Mouse (Mus musculus) hindbrain, embryonic 11.5 days (tissue): ENCODE results near the gene Cfap161. TPM values are rescaled to one million over a fixed set of nuclear protein-coding genes. Genes with fewer than 3 reads are reported as not detected.

Experiments
- ATAC-seq: fragments of 200-750 bp; cut with Nextera tagmentation; 2 replicates; pipeline ENCODE4 v1.8.0; 2017; ENCODE audit warnings: mild to moderate bottlenecking, moderate TSS enrichment, moderate library complexity; ENCODE audit not compliant: low FRiP score
- DNase-seq: peaks from one replicate; pipeline ENCODE4 v3.0.0-alpha.2; 2015; ENCODE audit warnings: low spot score
- H3K27ac ChIP-seq: fragments of 300-500 bp; sonication (generic); 2 replicates; pipeline ENCODE4 v1.5.1; 2014; ENCODE audit warnings: mild to moderate bottlenecking, low read depth, low read length
- H3K27me3 ChIP-seq: fragments of 300-500 bp; sonication (generic); 2 replicates; pipeline ENCODE4 v1.6.1; 2014; ENCODE audit warnings: mild to moderate bottlenecking, low read length, moderate library complexity, mixed read lengths; ENCODE audit not compliant: control insufficient read depth, insufficient read depth
- H3K36me3 ChIP-seq: fragments of 300-500 bp; sonication (generic); 2 replicates; pipeline ENCODE4 v1.6.1; 2014; ENCODE audit warnings: mild to moderate bottlenecking, low read length, moderate library complexity, mixed read lengths; ENCODE audit not compliant: control insufficient read depth, insufficient read depth
- H3K4me1 ChIP-seq: fragments of 300-500 bp; sonication (generic); replicated peaks from 2 replicates; pipeline ENCODE4 v1.6.1; 2014; ENCODE audit warnings: low read length, mixed read lengths; ENCODE audit not compliant: control insufficient read depth, insufficient read depth
- H3K4me2 ChIP-seq: fragments of 300-500 bp; sonication (generic); replicated peaks from 2 replicates; pipeline ENCODE4 v1.6.1; 2014; ENCODE audit warnings: mild to moderate bottlenecking, low read depth, low read length
- H3K4me3 ChIP-seq: fragments of 300-500 bp; sonication (generic); 2 replicates; pipeline ENCODE4 v1.5.1; 2014; ENCODE audit warnings: low read depth, low read length
- H3K9ac ChIP-seq: fragments of 300-500 bp; sonication (generic); 2 replicates; pipeline ENCODE4 v1.6.1; 2014; ENCODE audit warnings: low read depth, low read length
- H3K9me3 ChIP-seq: fragments of 300-500 bp; sonication (generic); 2 replicates; pipeline ENCODE4 v1.6.1; 2016; ENCODE audit warnings: low read length; ENCODE audit not compliant: control insufficient read depth
- WGBS: fragments of 180-500 bp; shearing (Covaris S2); extraction: QIAGEN DNeasy Blood & Tissue Kit; methylation state at CpG from one replicate; pipeline ENCODE4 v1.1.7; 2014; 5-methylcytosine and 5-hydroxymethylcytosine counted together
- polyA plus RNA-seq: library from polyadenylated mRNA; unstranded; fragments of >200 nt; fragmentation: Nextera tagmentation; extraction: Ambion mirVana; gene quantifications from 2 replicates; pipeline ENCODE4 v1.2.1, GENCODE M21; 2014

The Cfap161 gene
- polyA plus RNA-seq: 0.99 and 1.5 TPM in 2 replicates

GRCm38 (mm10) chr7:83794705-83795104 lies at the start of gene Cfap161:
TSS of gene Cfap161 (minus strand) at chr7:83794880.
- ATAC-seq (peak; percentile 97), DNase-seq (peak; percentile 92)
- no peak within 1 kb of the TSS for H3K4me3 ChIP-seq
- no peaks in the 10 kb centered on the region for H3K4me1 ChIP-seq
- H3K9me3 ChIP-seq: no peaks in the 10 kb centered on the region
- no peak within 1 kb of the TSS for H3K27ac ChIP-seq
- H3K9ac ChIP-seq: no peak within 1 kb of the TSS
- 7% methylated on average over 14 of the region's 14 CpGs for WGBS
- H3K36me3 ChIP-seq: no peaks in the 10 kb centered on the region
- H3K4me2 ChIP-seq: no peak within 1 kb of the TSS; the same call in 1 of the 2 replicates
- no peaks in the 10 kb centered on the region for H3K27me3 ChIP-seq

- H3K4me3 ChIP-seq: no peak overlapping the region
- H3K36me3 ChIP-seq: no peaks in the 10 kb centered on the region
- DNase-seq (no peak), ATAC-seq (no peak)
- no peak overlapping the region for H3K4me2 ChIP-seq
- H3K27me3 ChIP-seq: no peaks in the 10 kb centered on the region
- WGBS: 61% methylated on average over 6 of the region's 6 CpGs
- H3K4me1 ChIP-seq: no peaks in the 10 kb centered on the region
- no peak overlapping the region for H3K9ac ChIP-seq
- H3K9me3 ChIP-seq: no peaks in the 10 kb centered on the region
- no peak overlapping the region for H3K27ac ChIP-seq
Observed at GRCm38 (mm10) chr7:83842486-83843259, 48.0 kb upstream of the Cfap161 start.

- no peak overlapping the region for H3K4me2 ChIP-seq
- no peak overlapping the region for H3K9ac ChIP-seq
- no peak for DNase-seq
Observed at GRCm38 (mm10) chr7:83840076-83840475, 45.4 kb upstream of the Cfap161 start.

GRCm38 (mm10) chr7:83838525-83839224 lies 44.0 kb upstream of the Cfap161 start:
- DNase-seq (no peak), ATAC-seq (no peak)
- Histone ChIP-seq H3K9me3 (no peaks in the 10 kb centered on the region), H3K27ac (no peak overlapping the region), H3K4me3 (no peak overlapping the region), H3K9ac (no peak overlapping the region), H3K36me3 (no peaks in the 10 kb centered on the region), H3K4me2 (no peak overlapping the region), H3K4me1 (no peaks in the 10 kb centered on the region), H3K27me3 (no peaks in the 10 kb centered on the region)
- WGBS: 89% methylated on average over 5 of the region's 5 CpGs

More at GRCm38 (mm10) chr7:83840076-83840475, 45.4 kb upstream of the Cfap161 start:
- no peak for ATAC-seq
- H3K27ac ChIP-seq: no peak overlapping the region
- no peaks in the 10 kb centered on the region for H3K9me3 ChIP-seq
- H3K4me3 ChIP-seq: no peak overlapping the region
- no peaks in the 10 kb centered on the region for H3K4me1 ChIP-seq
- no peaks in the 10 kb centered on the region for H3K36me3 ChIP-seq
- H3K27me3 ChIP-seq: no peaks in the 10 kb centered on the region
- 71% methylated on average over 2 of the region's 2 CpGs for WGBS

GRCm38 (mm10) chr7:83829355-83829754 lies 34.7 kb upstream of the Cfap161 start:
- no peaks in the 10 kb centered on the region for H3K36me3 ChIP-seq
- WGBS: 85% methylated on average over 7 of the region's 7 CpGs
- no peak overlapping the region for H3K27ac ChIP-seq
- H3K9ac ChIP-seq: no peak overlapping the region
- DNase-seq: no peak
- H3K9me3 ChIP-seq: no peaks in the 10 kb centered on the region
- H3K4me3 ChIP-seq: no peak overlapping the region
- no peaks in the 10 kb centered on the region for H3K27me3 ChIP-seq
- no peaks in the 10 kb centered on the region for H3K4me1 ChIP-seq
- no peak overlapping the region for H3K4me2 ChIP-seq
- ATAC-seq: no peak

- no peak overlapping the region for H3K4me3 ChIP-seq
- no peak overlapping the region for H3K9ac ChIP-seq
- H3K4me1 ChIP-seq: no peaks in the 10 kb centered on the region
- H3K27ac ChIP-seq: no peak overlapping the region
- no peak overlapping the region for H3K4me2 ChIP-seq
- no peaks in the 10 kb centered on the region for H3K27me3 ChIP-seq
- ATAC-seq (no peak), DNase-seq (no peak)
- 73% methylated on average over 10 of the region's 10 CpGs for WGBS
- H3K9me3 ChIP-seq: no peaks in the 10 kb centered on the region
- H3K36me3 ChIP-seq: no peaks in the 10 kb centered on the region
Observed at GRCm38 (mm10) chr7:83827402-83828076, 32.9 kb upstream of the Cfap161 start.

- no peak overlapping the region for H3K4me2 ChIP-seq
- DNase-seq (no peak), ATAC-seq (no peak)
- no peaks in the 10 kb centered on the region for H3K27me3 ChIP-seq
- no peak overlapping the region for H3K4me3 ChIP-seq
- 78% methylated on average over 2 of the region's 2 CpGs for WGBS
- no peak overlapping the region for H3K9ac ChIP-seq
- no peak overlapping the region for H3K27ac ChIP-seq
- no peaks in the 10 kb centered on the region for H3K4me1 ChIP-seq
- no peaks in the 10 kb centered on the region for H3K36me3 ChIP-seq
- no peaks in the 10 kb centered on the region for H3K9me3 ChIP-seq
Observed at GRCm38 (mm10) chr7:83826808-83827207, 32.1 kb upstream of the Cfap161 start.

- Histone ChIP-seq H3K27me3 (no peaks in the 10 kb centered on the region), H3K36me3 (no peaks in the 10 kb centered on the region), H3K4me3 (no peak overlapping the region), H3K4me1 (no peaks in the 10 kb centered on the region), H3K4me2 (no peak overlapping the region), H3K27ac (no peak overlapping the region), H3K9ac (no peak overlapping the region), H3K9me3 (no peaks in the 10 kb centered on the region)
- 95% methylated on average over 2 of the region's 2 CpGs for WGBS
- DNase-seq: no peak
- ATAC-seq: no peak
Observed at GRCm38 (mm10) chr7:83821951-83822350, 27.3 kb upstream of the Cfap161 start.
